Mouse (Mus musculus): ENCODE measurements around the gene Tmem40. TPM values are rescaled to one million over a fixed set of nuclear protein-coding genes. Genes with fewer than 3 reads are reported as not detected.

The Tmem40 gene
- total RNA-seq, 1 experiment from 2014 or later = 29.5 TPM

GRCm38 (mm10) chr6:115717101-115717652, 45.0 kb downstream of the Tmem40 start:
- ATAC-seq (replicated peaks; ENCODE audit: low read depth, poor library complexity, severe bottlenecking) = peak; percentile 6; the same call in 1 of the 2 replicates

- no peak for ATAC-seq (replicated peaks; ENCODE audit: low read depth, poor library complexity, severe bottlenecking)
Observed at GRCm38 (mm10) chr6:115711261-115711660, 50.9 kb downstream of the Tmem40 start.

DNA sequence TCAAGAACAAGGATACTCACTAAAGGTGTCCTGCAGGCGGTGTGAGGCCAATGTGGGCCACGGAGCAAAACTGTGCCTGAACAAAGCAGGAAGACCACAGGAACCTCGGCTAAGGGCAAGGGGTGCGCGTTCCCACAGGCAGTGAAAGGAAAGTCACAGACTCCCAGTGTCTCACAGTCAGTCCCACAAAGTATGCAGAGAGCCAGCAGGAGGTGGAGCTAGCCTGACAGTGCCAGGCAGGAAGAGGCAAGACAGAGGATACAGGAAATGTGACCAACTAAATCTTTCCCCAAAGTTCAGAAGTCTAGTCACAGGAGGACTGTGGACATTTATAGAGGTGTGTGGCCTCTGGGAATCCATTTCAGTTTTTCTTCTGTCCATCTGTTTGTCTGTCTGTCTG, 59.3 kb downstream of the Tmem40 start:
- no peak for ATAC-seq (replicated peaks; ENCODE audit: low read depth, poor library complexity, severe bottlenecking)

DNA sequence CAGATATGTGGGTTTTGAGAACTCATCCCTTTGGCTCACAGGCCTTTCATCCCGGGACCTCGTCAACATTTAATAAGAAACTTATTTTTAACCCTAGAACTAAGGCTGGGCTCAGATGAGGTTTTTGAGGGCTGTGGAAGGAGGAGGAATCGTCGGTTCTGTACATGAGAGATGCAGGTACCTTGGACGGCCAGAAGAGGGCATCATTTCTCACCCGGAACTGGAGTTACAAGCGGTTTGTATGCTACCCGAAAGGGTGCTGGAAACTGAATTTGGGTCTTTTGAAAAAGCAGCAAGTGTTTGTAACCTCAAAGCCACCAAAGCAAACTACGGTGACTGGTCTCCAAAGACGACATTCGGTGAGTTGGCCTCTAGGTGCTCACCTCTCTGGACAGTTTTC, 60.9 kb downstream of the Tmem40 start:
- no peak for ATAC-seq (replicated peaks; ENCODE audit: low read depth, poor library complexity, severe bottlenecking)

DNA sequence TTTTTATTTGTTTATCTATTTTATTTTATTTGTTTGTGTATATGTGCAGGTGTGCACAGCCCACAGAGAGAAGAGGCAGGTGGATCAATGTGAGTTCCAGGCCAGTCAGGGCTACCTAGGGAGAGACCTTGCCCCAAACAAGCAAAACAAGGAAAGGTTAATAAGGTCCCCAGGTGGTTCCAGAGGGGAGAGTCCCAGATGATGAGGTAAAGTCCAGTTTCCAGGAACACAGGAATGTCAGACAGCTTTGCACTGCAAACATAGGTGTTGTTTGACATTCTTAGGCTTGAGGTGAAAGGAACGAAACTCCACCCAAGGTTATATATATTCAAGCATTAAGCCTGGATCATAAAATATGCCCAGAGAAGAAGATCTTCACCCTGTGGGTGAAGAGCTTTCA, 61.4 kb downstream of the Tmem40 start:
- ATAC-seq (replicated peaks; ENCODE audit: low read depth, poor library complexity, severe bottlenecking) = no peak

GRCm38 (mm10) chr6:115698699-115699098, 63.5 kb downstream of the Tmem40 start:
- ATAC-seq (replicated peaks; ENCODE audit: low read depth, poor library complexity, severe bottlenecking) = peak; percentile 51

- peak; percentile 20; the same call in 1 of the 2 replicates for ATAC-seq (replicated peaks; ENCODE audit: low read depth, poor library complexity, severe bottlenecking)
Observed at GRCm38 (mm10) chr6:115697739-115698558, 64.3 kb downstream of the Tmem40 start.

DNA sequence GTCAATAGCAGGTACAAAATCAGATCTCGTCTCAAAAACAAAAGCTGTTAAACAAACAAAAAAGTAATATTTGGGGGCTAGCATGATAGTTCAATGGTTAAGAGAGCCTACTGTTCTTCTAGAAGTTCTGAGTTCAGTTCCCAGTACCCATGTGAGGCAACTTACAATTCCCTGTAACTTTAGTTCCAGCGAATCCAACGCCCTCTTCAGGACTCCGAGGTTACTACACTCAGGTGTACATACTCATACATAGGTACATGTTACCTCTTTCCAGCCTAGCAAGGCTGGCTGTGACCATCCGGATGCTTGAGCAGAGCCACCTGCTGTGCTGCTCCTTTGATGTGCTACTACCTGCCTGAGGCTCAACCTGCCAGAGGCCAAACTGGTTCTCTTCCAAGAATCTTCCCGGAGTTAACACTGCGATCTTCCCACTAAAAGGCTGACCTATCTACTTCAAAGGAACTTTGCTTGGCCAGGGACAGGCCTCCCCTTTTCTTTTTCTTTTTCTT, 65.4 kb downstream of the Tmem40 start:
- ATAC-seq (replicated peaks; ENCODE audit: low read depth, poor library complexity, severe bottlenecking) = no peak

DNA sequence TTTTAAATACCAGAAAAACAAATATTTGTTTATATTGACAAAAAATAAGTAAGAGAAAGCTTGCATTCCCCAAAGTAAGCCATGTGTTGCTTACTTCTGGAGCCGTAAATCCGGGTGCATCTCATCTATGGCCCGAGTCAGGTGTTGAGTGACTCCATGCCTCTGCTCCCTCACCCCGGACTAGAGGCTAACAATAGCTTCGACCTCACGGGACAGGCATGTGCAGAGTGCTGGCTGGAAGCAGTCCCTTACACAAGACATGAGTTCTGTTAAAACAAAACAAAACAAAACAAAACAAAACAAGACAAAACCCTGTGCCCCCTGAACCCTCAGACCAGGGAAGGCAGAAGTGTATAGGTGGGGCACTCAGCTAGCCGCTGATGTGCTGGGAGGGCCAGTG, 67.1 kb downstream of the Tmem40 start:
- ATAC-seq (replicated peaks; ENCODE audit: low read depth, poor library complexity, severe bottlenecking) = no peak

GRCm38 (mm10) chr6:115694441-115694842, 67.8 kb downstream of the Tmem40 start:
- ATAC-seq (replicated peaks; ENCODE audit: low read depth, poor library complexity, severe bottlenecking) = peak; percentile 73

GRCm38 (mm10) chr6:115692963-115693730, 69.1 kb downstream of the Tmem40 start:
- no peak for ATAC-seq (replicated peaks; ENCODE audit: low read depth, poor library complexity, severe bottlenecking)

DNA sequence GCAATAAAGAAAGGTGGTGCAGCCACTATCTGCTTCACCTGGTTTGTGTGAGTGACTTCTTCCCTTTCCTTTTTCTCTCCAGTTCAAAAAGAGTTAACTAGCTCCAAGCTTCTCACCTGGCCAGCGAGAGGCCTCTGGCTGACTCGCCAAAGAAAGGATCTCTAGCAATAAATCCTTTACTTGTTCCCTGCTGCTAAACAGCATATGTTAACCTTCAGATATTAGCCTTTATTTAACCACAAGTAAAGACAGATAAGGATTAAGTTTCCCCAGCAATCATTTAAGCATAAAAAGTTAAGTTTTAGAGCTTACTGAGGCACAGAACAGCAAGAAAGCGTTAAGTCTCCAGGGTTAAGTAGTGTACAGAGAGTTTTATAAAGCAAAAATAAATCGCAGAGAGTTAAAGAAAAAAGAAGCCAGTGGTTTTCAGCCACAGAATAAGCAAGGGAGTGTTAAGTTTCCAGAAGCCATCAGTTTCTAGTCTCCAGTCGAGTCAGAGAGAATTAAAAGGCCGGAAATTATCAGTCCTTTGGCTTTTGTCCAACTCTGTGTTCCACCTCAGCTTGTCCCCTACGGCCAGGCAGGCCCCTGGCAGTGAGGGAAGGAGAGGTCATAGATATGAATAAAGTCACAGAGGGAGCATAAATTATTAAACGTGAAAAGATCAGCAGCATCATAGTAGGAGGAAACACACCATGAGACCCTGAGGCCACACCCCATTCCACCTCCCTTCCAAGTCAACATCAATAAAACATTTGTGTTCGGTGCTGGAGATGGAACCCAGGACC, 69.9 kb downstream of the Tmem40 start:
- no peak for ATAC-seq (replicated peaks; ENCODE audit: low read depth, poor library complexity, severe bottlenecking)

- no peak for ATAC-seq (replicated peaks; ENCODE audit: low read depth, poor library complexity, severe bottlenecking)
Observed at GRCm38 (mm10) chr6:115690105-115690504, 72.1 kb downstream of the Tmem40 start.

DNA sequence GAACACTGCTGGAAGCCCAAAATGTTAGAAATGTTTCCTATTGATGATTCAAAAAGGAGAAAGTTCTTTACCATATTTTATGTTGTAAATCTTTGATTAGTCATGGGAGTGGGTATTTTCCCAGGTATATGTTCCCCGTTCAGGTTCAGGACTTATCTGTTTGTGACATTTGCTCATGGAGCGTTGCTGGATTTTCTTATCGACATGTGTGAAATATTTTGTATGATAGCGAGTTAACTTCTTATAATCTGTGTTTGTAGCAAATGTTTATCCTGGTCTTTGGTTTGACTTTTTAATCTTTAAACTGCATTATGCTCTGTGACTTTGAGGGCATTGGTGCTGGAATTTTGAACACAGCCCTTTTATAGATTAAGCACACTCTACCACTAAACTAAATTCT, 73.6 kb downstream of the Tmem40 start:
- no peak for ATAC-seq (replicated peaks; ENCODE audit: low read depth, poor library complexity, severe bottlenecking)

- ATAC-seq (replicated peaks; ENCODE audit: low read depth, poor library complexity, severe bottlenecking) = no peak
Observed at GRCm38 (mm10) chr6:115687753-115688152, 74.5 kb downstream of the Tmem40 start.

DNA sequence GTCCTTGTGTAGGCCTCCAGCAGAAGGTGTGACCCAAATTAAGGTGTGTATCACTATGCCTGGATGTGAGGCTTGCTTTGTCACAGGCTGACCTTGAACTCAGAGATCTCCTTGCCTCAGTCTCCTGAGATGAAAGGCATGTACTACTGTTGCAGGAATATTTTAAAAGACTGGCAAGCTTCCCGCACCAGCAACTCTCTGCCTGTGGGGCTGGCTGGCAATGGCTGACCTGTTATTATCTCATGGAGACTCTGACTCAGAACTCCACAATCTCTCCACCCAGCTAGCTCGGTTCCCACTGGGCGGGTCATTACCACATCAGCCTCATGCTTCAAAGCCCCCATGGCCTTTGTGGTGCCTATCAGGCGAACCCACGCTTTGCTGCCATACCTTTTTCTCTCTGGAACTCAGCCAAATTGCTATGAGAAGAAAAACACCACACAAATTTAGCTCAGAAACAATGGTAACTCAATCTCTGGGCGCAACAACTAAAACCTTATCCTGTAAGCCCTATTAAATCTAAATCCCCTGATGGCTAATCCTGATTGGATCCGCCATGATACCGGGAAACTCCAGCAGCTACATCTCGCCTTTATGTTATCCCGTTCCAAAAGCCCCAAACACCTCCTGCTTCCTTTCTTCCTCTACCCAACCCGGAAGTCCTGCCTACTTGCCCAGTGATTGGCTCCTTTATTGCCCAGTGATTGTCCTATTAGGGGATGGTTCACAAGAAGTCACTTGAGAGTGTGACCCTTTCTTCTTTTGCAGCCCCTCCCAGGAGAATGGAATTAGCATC, 77.2 kb downstream of the Tmem40 start:
- ATAC-seq (replicated peaks; ENCODE audit: low read depth, poor library complexity, severe bottlenecking) = peak; percentile 62; the same call in 1 of the 2 replicates

GRCm38 (mm10) chr6:115684271-115684670, 77.9 kb downstream of the Tmem40 start:
- ATAC-seq (replicated peaks; ENCODE audit: low read depth, poor library complexity, severe bottlenecking) = no peak

- no peak for ATAC-seq (replicated peaks; ENCODE audit: low read depth, poor library complexity, severe bottlenecking)
Observed at GRCm38 (mm10) chr6:115681066-115681465, 81.1 kb downstream of the Tmem40 start.

All from common myeloid progenitor, adult 5-6 weeks (primary cell).